Mouse (Mus musculus): ENCODE measurements around the gene Gatd1. TPM values are rescaled to one million over a fixed set of nuclear protein-coding genes. Genes with fewer than 3 reads are reported as not detected.

Gatd1 gene
- total and polyA plus RNA-seq, 3 experiments = 21.6 to 35.9 TPM; not detected in 1

- Histone ChIP-seq H3K27ac (ENCODE audit: control insufficient read depth, low read depth, low read length) (no peak overlapping the region), H3K9me3 (replicated peaks; ENCODE audit: insufficient read depth, low read length) (no peaks in the 10 kb centered on the region), H3K79me2 (ENCODE audit: control insufficient read depth, insufficient read depth, low read length, poor library complexity) (peaks cover 28% of the 10 kb centered on the region), H3K4me3 (ENCODE audit: control insufficient read depth in 1 of 2, insufficient read depth in 1 of 2, low read depth in 2 of 2, low read length in 2 of 2) (no peak overlapping the region), H3K9ac (ENCODE audit: control insufficient read depth, low read depth, low read length, poor library complexity, severe bottlenecking) (no peak overlapping the region), H3K4me1 (ENCODE audit: control insufficient read depth in 1 of 2, insufficient read depth in 2 of 2, low read length in 2 of 2) (peaks cover 4 to 22% of the 10 kb centered on the region in 2 experiments; a peak in 3 of 4 replicates), H3K36me3 (ENCODE audit: control insufficient read depth in 1 of 2, insufficient read depth in 2 of 2, low read length in 2 of 2) (peaks cover 0 to 20% of the 10 kb centered on the region in 2 experiments; a peak in 2 of 4 replicates), H3K27me3 (ENCODE audit: control insufficient read depth in 1 of 2, insufficient read depth in 2 of 2, low read length in 2 of 2) (no peaks in the 10 kb centered on the region)
- no peak for DNase-seq (ENCODE audit: low read depth, low spot score)
- TF ChIP-seq GABPA (IDR thresholded peaks at IDR 0.05; ENCODE audit: low read depth, low read length) (no peak), ZNF384 (IDR thresholded peaks at IDR 0.05; ENCODE audit: low read depth, low read length) (no peak), ZMIZ1 (IDR thresholded peaks at IDR 0.05; ENCODE audit: low read depth, low read length) (no peak), KAT2A (conservative IDR thresholded peaks at IDR 0.05; ENCODE audit: low read depth, low read length) (no peak), TCF12 (IDR thresholded peaks at IDR 0.05; ENCODE audit: low read depth, low read length) (no peak), MAX (IDR thresholded peaks at IDR 0.05; ENCODE audit: low read length) (no peak), BHLHE40 (IDR thresholded peaks at IDR 0.05; ENCODE audit: borderline replicate concordance, low read depth, low read length) (no peak), MAFK (IDR thresholded peaks at IDR 0.05; ENCODE audit: borderline replicate concordance, low read depth, low read length) (no peak), USF2 (IDR thresholded peaks at IDR 0.05; ENCODE audit: borderline replicate concordance in 1 of 2, insufficient read depth in 1 of 2, low read depth in 1 of 2, low read length in 2 of 2) (no peak), RCOR1 (IDR thresholded peaks at IDR 0.05; ENCODE audit: low read depth, low read length) (no peak), ZKSCAN1 (IDR thresholded peaks at IDR 0.05; ENCODE audit: low read depth, low read length) (no peak), ELF1 (IDR thresholded peaks at IDR 0.05; ENCODE audit: low read depth, low read length) (no peak), GATA1 (IDR thresholded peaks at IDR 0.05; ENCODE audit: low read depth, low read length) (no peak), MEF2A (IDR thresholded peaks at IDR 0.05; ENCODE audit: extremely low read depth, insufficient replicate concordance, low read depth, low read length, poor library complexity, severe bottlenecking) (no peak), CTCF (IDR thresholded peaks at IDR 0.05 in 2 of 3, conservative IDR thresholded peaks at IDR 0.05 in 1 of 3; ENCODE audit: control insufficient read depth in 1 of 3, insufficient read depth in 1 of 3, low read depth in 2 of 3, low read length in 3 of 3, poor library complexity in 1 of 3, severe bottlenecking in 1 of 3) (no peak), NELFE (IDR thresholded peaks at IDR 0.05; ENCODE audit: low read depth, low read length) (no peak)
Observed at GRCm38 (mm10) chr7:141432741-141433516, 19.0 kb upstream of the Gatd1 start.

GRCm38 (mm10) chr7:141432186-141432611 lies 18.3 kb upstream of the Gatd1 start:
- Histone ChIP-seq H3K9me3 (replicated peaks; ENCODE audit: insufficient read depth, low read length) (no peaks in the 10 kb centered on the region), H3K36me3 (ENCODE audit: control insufficient read depth in 1 of 2, insufficient read depth in 2 of 2, low read length in 2 of 2) (peaks cover 0 to 20% of the 10 kb centered on the region in 2 experiments; a peak in 2 of 4 replicates), H3K4me1 (ENCODE audit: control insufficient read depth in 1 of 2, insufficient read depth in 2 of 2, low read length in 2 of 2) (peaks cover 4 to 22% of the 10 kb centered on the region in 2 experiments; a peak in 3 of 4 replicates), H3K27me3 (ENCODE audit: control insufficient read depth in 1 of 2, insufficient read depth in 2 of 2, low read length in 2 of 2) (no peaks in the 10 kb centered on the region), H3K27ac (ENCODE audit: control insufficient read depth, low read depth, low read length) (no peak overlapping the region), H3K4me3 (ENCODE audit: control insufficient read depth in 1 of 2, insufficient read depth in 1 of 2, low read depth in 2 of 2, low read length in 2 of 2) (no peak overlapping the region), H3K9ac (ENCODE audit: control insufficient read depth, low read depth, low read length, poor library complexity, severe bottlenecking) (no peak overlapping the region), H3K79me2 (ENCODE audit: control insufficient read depth, insufficient read depth, low read length, poor library complexity) (peaks cover 26% of the 10 kb centered on the region)
- no peak for DNase-seq (ENCODE audit: low read depth, low spot score)
- TF ChIP-seq GATA1 (IDR thresholded peaks at IDR 0.05; ENCODE audit: low read depth, low read length) = no peak
- TF ChIP-seq E2F4 (IDR thresholded peaks at IDR 0.05; ENCODE audit: borderline replicate concordance, low read depth, low read length) = no peak
